Mouse (Mus musculus): ENCODE results near the gene Gm49601.

DNA sequence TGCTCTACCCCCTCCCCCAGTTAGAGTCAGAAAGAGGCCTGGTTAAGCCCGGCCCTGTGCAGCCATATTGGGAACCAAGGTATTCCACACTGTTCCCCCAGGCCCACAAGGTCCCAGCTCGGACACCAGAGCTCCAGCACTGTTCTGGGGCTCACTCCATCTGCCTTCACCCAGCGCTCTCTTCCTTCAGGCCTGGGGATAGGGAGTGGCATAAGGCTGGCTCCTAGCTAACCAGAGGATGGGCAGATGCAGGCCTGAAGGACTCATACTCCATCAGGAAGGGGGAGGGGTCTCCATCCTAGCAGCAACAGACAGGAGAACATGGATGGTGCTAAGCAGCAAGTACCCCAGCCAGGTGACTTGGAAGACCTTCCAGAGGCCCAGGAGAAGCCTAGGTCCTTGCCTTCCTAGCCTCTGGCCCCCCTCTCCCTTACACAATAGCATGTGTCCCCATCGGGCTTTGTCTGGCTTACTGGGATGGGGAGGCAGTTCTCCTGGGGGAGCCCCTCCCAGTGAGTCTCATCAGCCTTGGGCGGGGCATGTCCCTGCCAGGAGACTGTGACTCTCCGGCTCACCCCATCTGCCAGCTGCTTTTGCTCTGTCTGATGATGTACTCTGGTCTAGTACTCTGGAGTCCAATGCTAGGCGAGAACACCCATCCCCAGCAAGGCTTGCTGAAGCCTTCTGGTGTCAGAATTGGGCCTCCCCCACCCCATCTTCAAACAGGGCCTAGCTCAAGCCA, 2.1 kb upstream of the Gm49601 start:
- TF ChIP-seq POLR2A (IDR thresholded peaks at IDR 0.05; ENCODE audit: extremely low read depth, insufficient read depth, low read length) (no peak), CTCF (IDR thresholded peaks at IDR 0.05; ENCODE audit: low read depth, low read length) (no peak)

All from liver, adult 2 months (tissue).